Mouse (Mus musculus): ENCODE data around the gene Slamf9.

DNA sequence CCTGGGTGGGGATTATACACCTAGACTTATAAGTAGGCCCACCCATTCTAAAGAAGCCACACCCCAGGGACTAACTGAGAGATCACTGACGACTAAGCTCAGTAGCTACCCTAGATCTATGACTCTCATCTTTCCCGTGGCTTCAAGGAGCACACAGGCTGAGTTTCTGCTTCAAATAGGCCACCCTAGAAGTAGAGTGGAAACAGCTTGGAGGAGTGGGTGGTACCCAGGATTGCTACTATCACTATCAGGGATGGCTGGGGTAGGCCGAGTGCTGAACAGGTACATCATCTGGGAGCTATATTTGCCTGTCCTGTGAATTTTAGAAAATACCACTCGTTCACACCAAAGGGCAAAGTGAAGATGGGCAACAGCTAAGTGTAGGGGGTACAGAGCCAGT lies 12.7 kb downstream of the Slamf9 start:
- TF ChIP-seq CTCF (IDR thresholded peaks at IDR 0.05; ENCODE audit: extremely low read depth, insufficient read depth, low read length) (no peak), POLR2A (IDR thresholded peaks at IDR 0.05; ENCODE audit: extremely low read depth, insufficient read depth, low read length) (no peak)
